Comparison of ENCODE assay signal across 17 mouse cellular contexts in the genomic region with DNA sequence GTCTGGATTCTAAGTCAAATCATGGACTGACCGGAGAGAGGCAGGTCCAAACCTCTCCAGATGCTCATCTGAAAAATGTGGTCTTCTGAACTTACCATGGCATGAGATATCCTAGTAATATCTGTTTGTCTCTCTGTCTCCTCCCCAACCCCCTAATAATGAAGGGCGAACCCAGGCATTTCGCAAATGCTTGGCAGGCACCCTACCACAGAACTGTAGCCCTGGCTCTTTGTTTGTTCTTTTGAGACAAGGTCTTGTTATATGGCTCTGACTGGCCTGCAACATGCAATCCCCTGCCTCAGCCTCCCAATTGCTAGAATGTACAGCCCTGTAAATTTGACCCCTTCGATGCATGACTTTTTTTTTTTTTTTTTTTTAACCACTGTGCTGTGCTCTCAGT. TPM values are rescaled to one million over a fixed set of nuclear protein-coding genes. Genes with fewer than 3 reads are reported as not detected.
A peak's percentile ranks its signal among the peaks of the same experiment; 100 is the strongest.
DNase-seq lines count a peak whose midpoint lies in the region; ATAC-seq and TF ChIP-seq lines count a peak whose summit lies in the region.
"Had no signal": no experiment of that assay in that cellular context is flagged by ENCODE, and none has a peak within 500 bp of the region (broad histone marks: within the 10 kb centered on the region; RNA-seq: fewer than 3 reads in every experiment).

No protein-coding gene starts in this region.

- no peak for TF ChIP-seq EP300 in CH12.LX (IDR thresholded peaks at IDR 0.05; ENCODE audit: low read length)

- in situ Hi-C loops in CH12.LX (cut with MboI; ENCODE audit: low pct_ligation_motif_present, low pct_unique_long_range_greater_than_20kb, low sequenced_read_pairs) = no loop called here

- H3K79me2 ChIP-seq in CH12.LX (replicated peaks; ENCODE audit: control insufficient read depth, extremely low read depth, insufficient read depth, poor library complexity, severe bottlenecking) = no peaks in the 10 kb centered on the region

- TF ChIP-seq CTCF in CH12.LX (conservative IDR thresholded peaks at IDR 0.05 in 1 of 2, IDR thresholded peaks at IDR 0.05 in 1 of 2; ENCODE audit: low read depth in 2 of 2, low read length in 2 of 2) = no peak
- TF ChIP-seq CTCF in bone marrow macrophage, adult 2 months (IDR thresholded peaks at IDR 0.05; ENCODE audit: low read depth, low read length) = no peak

- H3K4me3 ChIP-seq in heart, embryonic 10.5 days = no peak overlapping the region
- H3K4me3 ChIP-seq in CH12.LX (replicated peaks in 1 of 3; ENCODE audit: low read depth in 2 of 3, low read length in 2 of 3, poor library complexity in 1 of 3) = no peak overlapping the region
- H3K4me3 ChIP-seq in bone marrow macrophage, adult 2 months (ENCODE audit: insufficient read depth, low read length) = peak overlapping the region; percentile 33; the same call in 1 of the 2 replicates
- no peak overlapping the region for H3K4me3 ChIP-seq in hindbrain, embryonic 14.5 days (replicated peaks; ENCODE audit: low read length)
- H3K4me3 ChIP-seq: embryonic facial prominence, embryonic 12.5 days; forebrain, embryonic 15.5 days; heart, embryonic 13.5 days; hindbrain, embryonic 13.5 days; intestine, embryonic 15.5 days had no signal

- TF ChIP-seq POLR2A in CH12.LX (IDR thresholded peaks at IDR 0.05; ENCODE audit: low read depth, low read length) = no peak
- no peak for TF ChIP-seq POLR2A in bone marrow macrophage, adult 2 months (IDR thresholded peaks at IDR 0.05; ENCODE audit: borderline replicate concordance, low read depth, low read length)

- peak; percentile 65 for DNase-seq in adrenal gland, postnatal 10 days
- DNase-seq in adrenal gland, postnatal 4 days (ENCODE audit: low spot score in 2 of 2) = no peak
- DNase-seq in heart, embryonic 10.5 days (ENCODE audit: low spot score) = no peak
- no peak for DNase-seq in heart, postnatal 25 days (ENCODE audit: low spot score)
- no peak for DNase-seq in CH12.LX (ENCODE audit: extremely low read depth)
- DNase-seq in hindbrain, embryonic 14.5 days (ENCODE audit: low spot score) = no peak
- DNase-seq: cerebellum, adult 11 months; cerebellum, adult 8-10 months; cerebellum, postnatal 25 days; gastrocnemius, postnatal 14 days; kidney, adult 18-20 months had no signal

- 88% methylated on average over 4 of the region's 4 CpGs for WGBS in heart, embryonic 10.5 days
- 88% methylated on average over 4 of the region's 4 CpGs for WGBS in hindbrain, embryonic 14.5 days

- no peak overlapping the region for H3K9ac ChIP-seq in CH12.LX (ENCODE audit: insufficient read depth, low read depth)
- no peak overlapping the region for H3K9ac ChIP-seq in hindbrain, embryonic 14.5 days
- H3K9ac ChIP-seq: embryonic facial prominence, embryonic 12.5 days; forebrain, embryonic 15.5 days; hindbrain, embryonic 13.5 days; intestine, embryonic 15.5 days had no signal

- dilution Hi-C loops in CH12.LX (cut with MboI; ENCODE audit: extremely low pct_ligation_motif_present, extremely low pct_unique_long_range_greater_than_20kb, low sequenced_read_pairs) = no loop called here

- no peak for TF ChIP-seq RAD21 in CH12.LX (IDR thresholded peaks at IDR 0.05; ENCODE audit: low read depth, low read length)

- no peaks in the 10 kb centered on the region for H3K36me3 ChIP-seq in heart, embryonic 10.5 days
- no peaks in the 10 kb centered on the region for H3K36me3 ChIP-seq in CH12.LX (replicated peaks in 1 of 2; ENCODE audit: control insufficient read depth in 1 of 2, insufficient read depth in 1 of 2, low read length in 1 of 2)
- no peaks in the 10 kb centered on the region for H3K36me3 ChIP-seq in hindbrain, embryonic 14.5 days (replicated peaks; ENCODE audit: control insufficient read depth, insufficient read depth)
- H3K36me3 ChIP-seq: embryonic facial prominence, embryonic 12.5 days; forebrain, embryonic 15.5 days; heart, embryonic 13.5 days; hindbrain, embryonic 13.5 days; intestine, embryonic 15.5 days had no signal

- no peak overlapping the region for H3K4me2 ChIP-seq in CH12.LX (ENCODE audit: insufficient read depth, low read depth, poor library complexity, severe bottlenecking)
- H3K4me2 ChIP-seq in hindbrain, embryonic 14.5 days (replicated peaks) = no peak overlapping the region
- H3K4me2 ChIP-seq: embryonic facial prominence, embryonic 12.5 days; forebrain, embryonic 15.5 days; heart, embryonic 13.5 days; hindbrain, embryonic 13.5 days; intestine, embryonic 15.5 days had no signal

- intact Hi-C loops in heart, postnatal 25 days (cut with DNase I) = no loop called here

- H3K9me3 ChIP-seq in heart, embryonic 10.5 days = no peaks in the 10 kb centered on the region
- H3K9me3 ChIP-seq in CH12.LX (replicated peaks; ENCODE audit: low read length) = no peaks in the 10 kb centered on the region
- no peaks in the 10 kb centered on the region for H3K9me3 ChIP-seq in hindbrain, embryonic 14.5 days (ENCODE audit: control insufficient read depth, low read length)
- H3K9me3 ChIP-seq: embryonic facial prominence, embryonic 12.5 days; forebrain, embryonic 15.5 days; heart, embryonic 13.5 days; hindbrain, embryonic 13.5 days; intestine, embryonic 15.5 days had no signal

- peaks cover 71% of the 10 kb centered on the region for H3K4me1 ChIP-seq in heart, embryonic 10.5 days
- peaks cover 31 to 46% of the 10 kb centered on the region in 2 experiments for H3K4me1 ChIP-seq in CH12.LX (ENCODE audit: control insufficient read depth in 1 of 2, insufficient read depth in 2 of 2)
- peaks cover 71% of the 10 kb centered on the region for H3K4me1 ChIP-seq in bone marrow macrophage, adult 2 months (ENCODE audit: control insufficient read depth, insufficient read depth, low read length)
- peaks cover 21% of the 10 kb centered on the region for H3K4me1 ChIP-seq in hindbrain, embryonic 14.5 days (replicated peaks; ENCODE audit: control insufficient read depth, insufficient read depth, low read length)

- H3K27ac ChIP-seq in heart, embryonic 10.5 days = 0 out of 2 replicates have a peak overlapping the region, but pooled peaks have one; percentile 44
- H3K27ac ChIP-seq in CH12.LX (ENCODE audit: insufficient read depth, low read depth) = no peak overlapping the region
- peak overlapping the region; percentile 84 for H3K27ac ChIP-seq in bone marrow macrophage, adult 2 months (ENCODE audit: insufficient read depth, low read depth, low read length)
- no peak overlapping the region for H3K27ac ChIP-seq in hindbrain, embryonic 14.5 days
- H3K27ac ChIP-seq: embryonic facial prominence, embryonic 12.5 days; forebrain, embryonic 15.5 days; heart, embryonic 13.5 days; hindbrain, embryonic 13.5 days had no signal

- H3K27me3 ChIP-seq in heart, embryonic 10.5 days (ENCODE audit: insufficient read depth, poor library complexity, severe bottlenecking) = peaks cover 22% of the 10 kb centered on the region; the same call in 1 of the 2 replicates
- H3K27me3 ChIP-seq in CH12.LX (replicated peaks) = peaks cover 87% of the 10 kb centered on the region
- H3K27me3 ChIP-seq in hindbrain, embryonic 14.5 days (ENCODE audit: control insufficient read depth, insufficient read depth, low read length) = no peaks in the 10 kb centered on the region
- H3K27me3 ChIP-seq: embryonic facial prominence, embryonic 12.5 days; forebrain, embryonic 15.5 days; heart, embryonic 13.5 days; intestine, embryonic 15.5 days had no signal

- ATAC-seq in hindbrain, embryonic 14.5 days (ENCODE audit: low FRiP score) = no peak
- ATAC-seq: forebrain, embryonic 15.5 days; intestine, embryonic 15.5 days had no signal

TF ChIP-seq in CH12.LX, 34 proteins besides CTCF, POLR2A, EP300 and RAD21:
- TF ChIP-seq NRF1 (IDR thresholded peaks at IDR 0.05; ENCODE audit: low read depth, low read length) (no peak), CHD2 (IDR thresholded peaks at IDR 0.05; ENCODE audit: low read length) (no peak), KAT2A (IDR thresholded peaks at IDR 0.05; ENCODE audit: insufficient replicate concordance, low read length) (no peak), MXI1 (IDR thresholded peaks at IDR 0.05; ENCODE audit: low read depth, low read length) (0 out of 2 replicates have a peak, but pooled peaks have one; percentile 6), HCFC1 (IDR thresholded peaks at IDR 0.05; ENCODE audit: low read depth, low read length) (no peak), ZNF384 (IDR thresholded peaks at IDR 0.05; ENCODE audit: low read depth, low read length) (peak; percentile 85), MAZ (IDR thresholded peaks at IDR 0.05; ENCODE audit: low read depth, low read length) (no peak), PAX5 (IDR thresholded peaks at IDR 0.05; ENCODE audit: low read length) (no peak), RCOR1 (conservative IDR thresholded peaks at IDR 0.05; ENCODE audit: low read depth, low read length) (no peak), JUND (conservative IDR thresholded peaks at IDR 0.05; ENCODE audit: low read depth, low read length) (no peak), ELF1 (IDR thresholded peaks at IDR 0.05; ENCODE audit: low read depth, low read length) (no peak)

RNA-seq across cellular contexts. Expression of a gene that starts 10.7 kb away (rescaled TPM):
- total RNA-seq in adrenal gland, postnatal 10 days (2021) = 1 to 10 TPM; 5.0 to 9.0 TPM
- total RNA-seq in adrenal gland, postnatal 4 days (2021) = 10 to 100 TPM; 11.8 to 12.7 TPM
- polyA plus RNA-seq in heart, embryonic 10.5 days (2016; fragmentation: Nextera tagmentation; extraction: Ambion mirVana) = 6.9 and 10.6 TPM in 2 replicates
- total RNA-seq in heart, postnatal 25 days (2021) = 1 to 10 TPM; 5.2 to 6.3 TPM
- total RNA-seq in CH12.LX (2012; rRNA removed) = 2.5 and 4.7 TPM in 2 replicates
- 1.1 and 1.2 TPM in 2 replicates for total RNA-seq in CH12.LX (2014; rRNA removed)
- polyA plus RNA-seq in CH12.LX (2012; ENCODE audit: insufficient read length, low read depth) = 0.83 and 1.1 TPM in 2 replicates
- 6.9 and 7.1 TPM in 2 replicates for polyA plus RNA-seq in bone marrow macrophage, adult 2 months (2012; ENCODE audit: insufficient read depth, insufficient read length, missing spikeins)
- 2.9 and 3.0 TPM in 2 replicates for polyA plus RNA-seq in hindbrain, embryonic 14.5 days (2014; fragmentation: Nextera tagmentation; extraction: Ambion mirVana)

RNA-seq across cellular contexts. Expression of a gene that starts 26.9 kb away (rescaled TPM):
- total RNA-seq in adrenal gland, postnatal 10 days (2021) = 10 to 100 TPM; 30.9 to 31.0 TPM
- total RNA-seq in adrenal gland, postnatal 4 days (2021) = 10 to 100 TPM; 39.1 to 40.4 TPM
- polyA plus RNA-seq in heart, embryonic 10.5 days (2016; fragmentation: Nextera tagmentation; extraction: Ambion mirVana) = 34.0 and 38.5 TPM in 2 replicates
- total RNA-seq in heart, postnatal 25 days (2021) = 10 to 100 TPM; 18.1 to 18.2 TPM
- total RNA-seq in CH12.LX (2012; rRNA removed) (60.5 and 64.5 TPM in 2 replicates), CH12.LX (2014; rRNA removed) (38.1 and 39.8 TPM in 2 replicates)
- 50.4 and 50.8 TPM in 2 replicates for polyA plus RNA-seq in CH12.LX (2012; ENCODE audit: insufficient read length, low read depth)
- polyA plus RNA-seq in bone marrow macrophage, adult 2 months (2012; ENCODE audit: insufficient read depth, insufficient read length, missing spikeins) = 35.4 and 37.1 TPM in 2 replicates
- polyA plus RNA-seq in hindbrain, embryonic 14.5 days (2014; fragmentation: Nextera tagmentation; extraction: Ambion mirVana) = 48.1 and 56.4 TPM in 2 replicates

Comparison
In these comparisons a context has a peak if more than half of its experiments do, and no peak if none do; other contexts are left out.
1. H3K27ac ChIP-seq: peak in heart, embryonic 10.5 days (single experiment) and bone marrow macrophage, adult 2 months (single experiment); none in CH12.LX (single experiment) and hindbrain, embryonic 14.5 days (single experiment).